Mouse (Mus musculus) liver, embryonic 14 days (tissue): Measurements from ENCODE around the gene Npy4r. TPM values are rescaled to one million over a fixed set of nuclear protein-coding genes. Genes with fewer than 3 reads are reported as not detected.

Experiments used
- polyA plus RNA-seq: library from polyadenylated mRNA; depleted of rRNA; stranded (reverse); fragments of >200 nt; gene quantifications from 2 replicates; pipeline ENCODE4 v1.2.3, GENCODE M21; 2012; rRNA removed

Gene Npy4r
- polyA plus RNA-seq = 0.01 TPM in 1 of 2 replicates, not detected in the other

GRCm38 (mm10) chr14:34152342-34152741, at the start of gene Npy4r:
TSS of gene Npy4r (minus strand) at chr14:34152489.

GRCm38 (mm10) chr14:34201231-34202035, 49.1 kb upstream of the Npy4r start, which contains the start of gene Gprin2:
TSS of gene Gprin2 (minus strand) at chr14:34201653.

GRCm38 (mm10) chr14:34102601-34103000, 49.7 kb downstream of the Npy4r start, which contains the start of gene A630023A22Rik:
TSS of gene A630023A22Rik (minus strand) at chr14:34102754.

Other genes starting within 250 kb of the Npy4r start
- gene Gdf10, start 228.9 kb downstream of the Npy4r start, polyA plus RNA-seq = 3.7 TPM in 2 replicates
- 3.0 and 4.6 TPM in 2 replicates for gene Gdf2, start 211.4 kb downstream of the Npy4r start, polyA plus RNA-seq
- 0.01 and 0.02 TPM in 2 replicates for gene Rbp3, start 198.5 kb downstream of the Npy4r start, polyA plus RNA-seq
- gene Zfp488, start 173.7 kb downstream of the Npy4r start, polyA plus RNA-seq = under 0.01 and 0.01 TPM in 2 replicates
- not detected in 2 replicates for gene Gm30083, start 137.3 kb downstream of the Npy4r start, polyA plus RNA-seq
- not detected in 2 replicates for gene Gm5460, start 135.7 kb downstream of the Npy4r start, polyA plus RNA-seq
- not detected in 2 replicates for gene Antxrl, start 99.8 kb downstream of the Npy4r start, polyA plus RNA-seq
- gene Anxa8, start 66.5 kb downstream of the Npy4r start, polyA plus RNA-seq = 0.05 and 0.06 TPM in 2 replicates
- gene A630023A22Rik, start 49.7 kb downstream of the Npy4r start, polyA plus RNA-seq = not detected in 2 replicates
- 0.05 and 0.07 TPM in 2 replicates for gene Gprin2, start 49.2 kb upstream of the Npy4r start, polyA plus RNA-seq
- 0.44 and 0.61 TPM in 2 replicates for gene Syt15, start 67.1 kb upstream of the Npy4r start, polyA plus RNA-seq
- gene Shld2, start 158.0 kb upstream of the Npy4r start, polyA plus RNA-seq = 2.7 and 3.4 TPM in 2 replicates
- gene Glud1, start 158.2 kb upstream of the Npy4r start, polyA plus RNA-seq = 171 and 203 TPM in 2 replicates
- gene Fam25c, start 202.9 kb upstream of the Npy4r start, polyA plus RNA-seq = not detected in 2 replicates
- gene Sncg, start 222.3 kb upstream of the Npy4r start, polyA plus RNA-seq = 0.12 and 0.21 TPM in 2 replicates
- 1.2 and 1.3 TPM in 2 replicates for gene Mmrn2, start 223.0 kb upstream of the Npy4r start, polyA plus RNA-seq